Mouse (Mus musculus) midbrain, embryonic 13.5 days (tissue): Measurements from ENCODE around the gene Il17rb. TPM values are rescaled to one million over a fixed set of nuclear protein-coding genes. Genes with fewer than 3 reads are reported as not detected.

Experiments
- ATAC-seq: fragments of 200-750 bp; cut with Nextera tagmentation; 2 replicates; pipeline ENCODE4 v1.8.0; 2017; ENCODE audit warnings: mild to moderate bottlenecking, moderate TSS enrichment, moderate library complexity
- H3K27ac ChIP-seq: fragments of 300-500 bp; sonication (generic); 2 replicates; pipeline ENCODE4 v1.5.1; 2015; ENCODE audit warnings: inconsistent platforms, mild to moderate bottlenecking, moderate library complexity
- H3K27me3 ChIP-seq: fragments of 300-500 bp; sonication (generic); 2 replicates; pipeline ENCODE4 v1.6.1; 2015; ENCODE audit warnings: mild to moderate bottlenecking, inconsistent platforms
- H3K36me3 ChIP-seq: fragments of 300-500 bp; sonication (generic); 2 replicates; pipeline ENCODE4 v1.6.1; 2015; ENCODE audit warnings: mild to moderate bottlenecking, inconsistent platforms
- H3K4me1 ChIP-seq: fragments of 300-500 bp; sonication (generic); replicated peaks from 2 replicates; pipeline ENCODE4 v1.6.1; 2015; ENCODE audit warnings: inconsistent platforms
- H3K4me2 ChIP-seq: fragments of 300-500 bp; sonication (generic); replicated peaks from 2 replicates; pipeline ENCODE4 v1.6.1; 2015; ENCODE audit warnings: moderate library complexity, mild to moderate bottlenecking, inconsistent platforms
- H3K4me3 ChIP-seq: fragments of 300-500 bp; sonication (generic); replicated peaks from 2 replicates; pipeline ENCODE4 v1.5.1; 2015; ENCODE audit warnings: mild to moderate bottlenecking, inconsistent platforms
- H3K9ac ChIP-seq: fragments of 300-500 bp; sonication (generic); replicated peaks from 2 replicates; pipeline ENCODE4 v1.6.1; 2015; ENCODE audit warnings: mild to moderate bottlenecking, inconsistent platforms
- H3K9me3 ChIP-seq: fragments of 300-500 bp; sonication (generic); 2 replicates; pipeline ENCODE4 v1.6.1; 2016; ENCODE audit warnings: mild to moderate bottlenecking, inconsistent platforms
- WGBS: fragments of 180-500 bp; shearing (Covaris S2); methylation state at CpG from one replicate; pipeline ENCODE4 v1.1.7; 2015; 5-methylcytosine and 5-hydroxymethylcytosine counted together
- polyA plus RNA-seq: library from polyadenylated mRNA; unstranded; fragments of >200 nt; fragmentation: Nextera tagmentation; extraction: Ambion mirVana; gene quantifications from 2 replicates; pipeline ENCODE4 v1.2.1, GENCODE M21; 2015

Gene Il17rb
- polyA plus RNA-seq, result 0.80 and 1.1 TPM in 2 replicates

DNA sequence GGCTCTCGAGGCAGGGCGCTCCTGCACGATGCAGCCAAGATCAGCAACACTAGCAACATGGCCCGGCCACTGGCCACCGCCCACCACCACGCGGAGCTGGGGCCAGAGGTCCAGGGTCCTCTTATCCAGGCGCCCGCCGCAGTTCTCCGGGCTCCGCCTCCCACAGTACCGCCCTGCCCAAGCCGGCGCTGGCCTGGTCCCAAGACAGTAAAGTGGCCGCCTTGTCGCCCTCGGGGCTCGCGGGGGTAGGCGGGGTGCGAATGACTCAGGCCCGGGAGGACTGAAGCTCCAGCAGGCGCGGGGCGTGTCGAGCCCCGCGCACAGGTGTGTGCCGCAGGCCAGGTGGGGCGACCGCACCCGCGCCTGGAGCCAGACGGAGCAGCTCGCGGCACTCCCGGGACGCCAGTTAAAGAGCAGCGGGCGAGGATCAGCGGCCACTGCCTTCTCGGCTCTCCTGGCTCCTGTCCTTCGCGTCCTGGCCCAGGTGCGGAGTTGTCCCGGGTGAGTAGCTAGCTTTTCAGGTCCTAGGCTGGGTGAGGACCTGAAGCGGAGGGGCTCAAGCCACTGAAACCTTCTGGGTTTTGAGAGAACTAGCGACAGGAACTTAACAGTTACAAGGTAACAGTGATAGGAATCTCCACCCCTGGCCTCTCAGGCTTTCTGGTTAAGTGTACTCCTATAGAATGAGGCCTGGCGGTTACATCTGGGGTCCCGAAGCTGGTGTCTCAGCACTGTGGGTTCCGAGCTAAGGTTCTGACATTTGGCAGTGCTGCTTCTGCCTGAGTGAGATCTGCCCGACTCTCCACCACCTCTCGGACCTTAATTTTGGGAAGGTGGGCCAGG lies at the start of gene Il17rb, which contains the start of gene Chdh:
TSS of gene Il17rb (minus strand) at position 164 of the 843 bp plus-strand sequence.
TSS of gene Chdh (plus strand) at position 291 of the 843 bp plus-strand sequence.
- Histone ChIP-seq H3K4me2 (peak within 1 kb of the TSS; percentile 84), H3K27me3 (peaks cover 28% of the 10 kb centered on the region), H3K4me1 (peaks cover 9% of the 10 kb centered on the region), H3K36me3 (no peaks in the 10 kb centered on the region), H3K27ac (no peak within 1 kb of the TSS), H3K4me3 (peak within 1 kb of the TSS; percentile 43), H3K9ac (peak within 1 kb of the TSS; percentile 50), H3K9me3 (no peaks in the 10 kb centered on the region)
- 9% methylated on average over 54 of the region's 54 CpGs for WGBS
- ATAC-seq, result peak; percentile 58

DNA sequence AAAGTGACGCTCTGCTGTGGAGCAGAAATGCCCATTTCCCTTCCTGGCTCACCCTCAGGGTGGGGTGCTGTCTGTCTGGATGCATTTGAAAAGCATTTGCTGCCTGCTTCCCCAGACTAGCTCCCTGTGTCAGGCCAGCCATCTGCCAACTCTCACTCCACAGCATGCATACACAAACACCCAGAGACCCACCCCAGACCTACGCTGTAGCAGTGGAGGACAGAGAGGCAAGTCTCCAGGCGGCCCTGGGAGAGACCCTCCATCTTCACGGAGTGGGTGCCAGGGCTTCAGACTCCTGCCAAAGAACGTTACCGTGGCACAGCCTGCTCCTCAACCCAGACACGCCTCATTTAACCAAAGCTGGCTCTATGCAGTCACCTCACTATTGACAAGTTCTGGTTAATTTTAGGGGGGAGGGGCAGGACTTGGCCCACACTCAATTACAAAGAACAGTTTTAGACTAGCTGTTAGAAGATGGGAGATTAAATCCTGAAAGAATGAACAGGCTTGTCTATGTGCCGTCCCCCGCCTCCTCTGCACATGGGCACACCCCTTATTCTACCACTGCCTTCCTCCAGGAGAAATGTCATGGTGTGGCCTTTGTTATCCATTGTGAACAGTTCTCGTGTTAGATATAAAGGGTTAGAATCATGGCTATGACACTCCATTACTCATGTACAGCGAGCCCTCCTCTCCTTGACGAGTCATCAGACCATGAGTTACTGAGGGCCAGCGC lies 47.5 kb upstream of the Il17rb start:
- no peak overlapping the region for H3K9ac ChIP-seq
- WGBS, result 49% methylated on average over 13 of the region's 13 CpGs

DNA sequence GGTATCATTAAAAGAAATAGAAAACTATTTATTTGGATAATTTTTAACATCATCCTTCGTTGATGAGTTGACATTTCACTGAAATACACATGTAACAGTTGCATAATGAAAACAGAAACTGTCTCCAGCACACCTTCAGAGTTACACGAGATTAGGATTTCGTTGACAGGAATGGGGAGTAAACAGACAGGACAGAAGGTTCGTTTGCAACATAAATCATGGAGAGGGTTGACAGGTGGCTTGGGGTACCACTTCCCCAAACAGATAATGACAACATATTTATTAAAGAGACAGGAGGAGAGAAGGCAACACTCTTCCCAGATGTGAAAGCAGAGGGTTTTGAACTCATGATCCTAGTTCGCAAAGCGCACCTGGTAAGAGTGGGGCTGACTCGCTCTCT lies 46.2 kb upstream of the Il17rb start:
- ATAC-seq, result no peak
- Histone ChIP-seq H3K27me3 (no peaks in the 10 kb centered on the region), H3K4me2 (no peak overlapping the region), H3K36me3 (0 out of 2 replicates have a peak, but pooled peaks cover 4% of the 10 kb centered on the region), H3K4me3 (no peak overlapping the region), H3K4me1 (peaks cover 7% of the 10 kb centered on the region), H3K9me3 (no peaks in the 10 kb centered on the region), H3K27ac (no peak overlapping the region), H3K9ac (no peak overlapping the region)
- WGBS, result 85% methylated on average over 7 of the region's 7 CpGs

More for the DNA sequence above, 47.5 kb upstream of the Il17rb start:
- Histone ChIP-seq H3K4me2 (no peak overlapping the region), H3K27ac (0 out of 2 replicates have a peak overlapping the region, but pooled peaks have one; percentile 11), H3K36me3 (0 out of 2 replicates have a peak, but pooled peaks cover 4% of the 10 kb centered on the region), H3K27me3 (no peaks in the 10 kb centered on the region), H3K4me3 (no peak overlapping the region), H3K9me3 (no peaks in the 10 kb centered on the region), H3K4me1 (peaks cover 7% of the 10 kb centered on the region)
- ATAC-seq, result peak; percentile 88

DNA sequence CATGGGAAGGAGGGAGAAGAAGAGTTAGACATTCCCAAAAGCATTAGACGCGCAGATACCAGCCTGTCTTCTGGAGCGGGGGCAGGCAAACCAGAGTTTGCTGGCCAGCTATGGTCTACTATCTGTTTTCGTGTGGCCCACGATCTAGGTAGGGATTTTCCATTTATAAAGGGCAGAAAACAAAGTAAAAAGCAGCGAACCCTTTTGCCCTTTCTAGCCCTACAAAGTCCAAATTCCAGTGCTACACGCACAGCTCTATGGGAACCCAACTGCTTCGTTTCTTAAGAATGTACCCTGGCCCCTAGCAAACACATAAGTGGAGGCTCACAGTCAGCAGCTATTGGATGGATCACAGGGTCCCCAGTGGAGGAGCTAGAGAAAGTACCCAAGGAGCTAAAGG lies 41.6 kb upstream of the Il17rb start:
- H3K9ac ChIP-seq, result no peak overlapping the region
- no peak for ATAC-seq
- no peaks in the 10 kb centered on the region for H3K4me1 ChIP-seq
- no peaks in the 10 kb centered on the region for H3K27me3 ChIP-seq
- no peak overlapping the region for H3K4me3 ChIP-seq
- WGBS, result 84% methylated on average over 8 of the region's 8 CpGs
- H3K4me2 ChIP-seq, result no peak overlapping the region
- H3K27ac ChIP-seq, result no peak overlapping the region
- no peaks in the 10 kb centered on the region for H3K9me3 ChIP-seq
- H3K36me3 ChIP-seq, result 0 out of 2 replicates have a peak, but pooled peaks cover 4% of the 10 kb centered on the region

DNA sequence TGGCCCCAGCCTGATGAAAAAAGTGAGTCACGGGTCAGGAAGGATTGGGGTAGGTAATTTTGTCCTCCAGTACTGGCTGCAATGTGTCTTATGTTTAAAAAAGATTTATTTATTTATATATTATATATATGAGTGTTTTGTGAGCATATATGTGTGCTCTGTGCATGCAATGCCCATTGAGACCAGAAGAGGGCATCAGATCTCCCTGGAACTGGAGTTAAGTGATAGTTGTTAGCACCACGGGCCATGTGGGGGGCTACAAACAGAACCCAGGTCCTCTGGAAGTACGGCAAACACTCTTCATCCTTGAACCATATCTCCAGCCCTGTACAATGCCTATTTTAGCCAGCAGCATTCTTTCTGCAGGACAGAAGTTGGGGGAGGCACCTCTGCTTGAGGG lies 39.4 kb upstream of the Il17rb start:
- no peak overlapping the region for H3K9ac ChIP-seq
- no peaks in the 10 kb centered on the region for H3K9me3 ChIP-seq
- no peak overlapping the region for H3K4me2 ChIP-seq
- H3K27ac ChIP-seq, result no peak overlapping the region
- no peaks in the 10 kb centered on the region for H3K4me1 ChIP-seq
- no peaks in the 10 kb centered on the region for H3K27me3 ChIP-seq
- ATAC-seq, result no peak
- WGBS, result 89% methylated on average over 3 of the region's 3 CpGs
- no peak overlapping the region for H3K4me3 ChIP-seq
- H3K36me3 ChIP-seq, result 0 out of 2 replicates have a peak, but pooled peaks cover 4% of the 10 kb centered on the region

DNA sequence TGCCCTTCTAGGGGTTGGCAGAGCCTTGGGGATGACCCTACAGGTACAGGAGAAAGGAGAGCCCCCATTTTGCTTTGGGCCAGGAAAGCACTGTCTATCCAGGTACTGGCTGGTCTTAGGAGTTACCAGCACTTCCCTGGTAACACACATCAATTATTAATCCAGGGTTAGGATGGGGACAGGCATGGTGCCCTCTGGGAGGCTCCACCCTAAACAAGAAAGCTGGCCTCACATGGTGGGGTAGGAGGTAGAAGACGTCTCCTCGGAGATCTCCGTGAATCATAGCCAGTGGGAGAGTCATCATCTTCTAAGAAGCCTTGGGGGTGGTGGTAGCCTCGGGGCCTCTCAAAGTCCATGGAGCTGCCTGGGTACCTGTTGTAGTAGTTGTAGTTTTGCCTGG lies 38.3 kb upstream of the Il17rb start:
- Histone ChIP-seq H3K4me2 (no peak overlapping the region), H3K9ac (no peak overlapping the region), H3K36me3 (0 out of 2 replicates have a peak, but pooled peaks cover 6% of the 10 kb centered on the region), H3K4me1 (no peaks in the 10 kb centered on the region), H3K4me3 (no peak overlapping the region), H3K27ac (no peak overlapping the region), H3K9me3 (no peaks in the 10 kb centered on the region), H3K27me3 (no peaks in the 10 kb centered on the region)
- no peak for ATAC-seq
- WGBS, result 88% methylated on average over 4 of the region's 4 CpGs

DNA sequence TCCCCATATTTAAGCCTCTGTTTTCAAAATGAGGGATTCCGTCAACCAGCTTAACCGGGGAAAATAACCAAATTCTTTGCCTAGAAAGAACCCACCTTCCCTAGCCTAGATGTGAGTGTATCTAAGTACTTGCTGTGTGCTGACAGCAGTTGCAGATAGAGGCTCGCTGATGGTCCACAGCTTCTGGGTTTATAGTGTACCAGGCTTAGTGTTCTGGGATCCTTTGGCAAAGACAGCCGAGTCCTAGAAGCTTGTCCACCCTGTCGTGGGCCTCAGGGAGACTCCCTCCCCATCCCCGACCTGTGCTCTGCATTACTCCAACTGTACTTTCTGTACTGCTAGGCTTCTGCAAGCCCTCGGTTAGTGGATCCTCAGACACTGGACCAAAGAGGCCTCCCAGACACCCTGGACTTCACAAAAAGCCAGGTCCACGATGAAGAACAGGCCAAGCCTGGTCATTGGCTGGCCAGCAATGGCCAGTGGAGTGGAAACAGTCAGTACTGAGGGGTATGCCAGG lies 37.1 kb upstream of the Il17rb start:
- Histone ChIP-seq H3K27me3 (no peaks in the 10 kb centered on the region), H3K27ac (no peak overlapping the region), H3K9ac (no peak overlapping the region), H3K4me3 (no peak overlapping the region), H3K4me1 (no peaks in the 10 kb centered on the region), H3K4me2 (no peak overlapping the region), H3K9me3 (no peaks in the 10 kb centered on the region), H3K36me3 (0 out of 2 replicates have a peak, but pooled peaks cover 12% of the 10 kb centered on the region)
- 86% methylated on average over 8 of the region's 8 CpGs for WGBS
- no peak for ATAC-seq

DNA sequence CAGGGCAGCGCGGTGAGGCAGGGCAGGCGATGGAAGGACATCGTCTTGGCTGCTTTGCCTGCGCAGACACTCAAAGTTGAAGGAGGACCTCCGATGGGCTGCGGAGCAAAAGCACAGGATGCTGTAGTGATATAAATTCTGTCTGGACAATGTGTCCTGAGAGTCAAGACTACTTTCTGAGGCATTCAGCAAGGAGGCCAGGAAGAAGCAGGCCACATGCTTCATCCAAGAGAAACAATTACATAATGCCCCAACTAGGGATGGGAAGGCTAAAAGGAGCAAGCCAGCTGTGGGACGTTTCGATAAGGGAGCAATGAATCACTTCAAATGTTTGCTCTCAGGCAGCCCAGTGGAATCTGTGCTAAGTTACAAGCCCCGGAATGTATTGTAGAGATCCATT lies 36.5 kb upstream of the Il17rb start:
- Histone ChIP-seq H3K9me3 (no peaks in the 10 kb centered on the region), H3K36me3 (0 out of 2 replicates have a peak, but pooled peaks cover 12% of the 10 kb centered on the region), H3K4me3 (no peak overlapping the region), H3K4me1 (no peaks in the 10 kb centered on the region), H3K27me3 (no peaks in the 10 kb centered on the region), H3K9ac (no peak overlapping the region), H3K27ac (no peak overlapping the region), H3K4me2 (no peak overlapping the region)
- WGBS, result 89% methylated on average over 10 of the region's 10 CpGs
- ATAC-seq, result no peak

DNA sequence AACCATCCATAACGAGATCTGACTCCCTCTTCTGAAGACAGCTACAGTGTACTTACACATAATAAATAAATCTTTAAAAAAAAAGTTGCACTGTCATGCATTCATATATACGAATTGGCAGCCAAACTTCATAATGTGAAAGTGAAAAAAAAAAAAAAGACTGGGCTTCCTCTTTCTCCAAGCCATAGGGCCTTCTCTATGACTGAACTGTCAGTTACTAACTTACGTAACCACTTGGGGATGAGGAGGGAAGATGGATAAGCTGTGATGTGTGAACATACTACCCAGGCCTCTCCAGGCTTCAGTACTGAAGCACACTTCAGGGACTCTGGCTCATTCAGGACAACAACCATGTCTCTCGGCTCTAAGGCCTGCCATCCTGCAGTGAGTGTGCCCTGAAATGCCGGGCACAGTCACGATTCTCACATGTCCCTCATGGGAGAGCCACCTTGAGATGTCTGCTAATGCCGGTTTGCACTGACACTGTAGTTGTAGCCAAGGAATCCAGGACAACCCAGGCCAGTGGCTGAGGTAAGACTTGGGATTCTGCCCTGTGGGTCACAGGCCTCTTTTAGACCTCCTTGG lies 34.8 kb upstream of the Il17rb start:
- Histone ChIP-seq H3K9ac (no peak overlapping the region), H3K27ac (no peak overlapping the region), H3K36me3 (0 out of 2 replicates have a peak, but pooled peaks cover 12% of the 10 kb centered on the region), H3K4me3 (no peak overlapping the region), H3K4me1 (no peaks in the 10 kb centered on the region), H3K27me3 (no peaks in the 10 kb centered on the region), H3K9me3 (no peaks in the 10 kb centered on the region), H3K4me2 (no peak overlapping the region)
- WGBS, result 88% methylated on average over 7 of the region's 7 CpGs
- no peak for ATAC-seq

DNA sequence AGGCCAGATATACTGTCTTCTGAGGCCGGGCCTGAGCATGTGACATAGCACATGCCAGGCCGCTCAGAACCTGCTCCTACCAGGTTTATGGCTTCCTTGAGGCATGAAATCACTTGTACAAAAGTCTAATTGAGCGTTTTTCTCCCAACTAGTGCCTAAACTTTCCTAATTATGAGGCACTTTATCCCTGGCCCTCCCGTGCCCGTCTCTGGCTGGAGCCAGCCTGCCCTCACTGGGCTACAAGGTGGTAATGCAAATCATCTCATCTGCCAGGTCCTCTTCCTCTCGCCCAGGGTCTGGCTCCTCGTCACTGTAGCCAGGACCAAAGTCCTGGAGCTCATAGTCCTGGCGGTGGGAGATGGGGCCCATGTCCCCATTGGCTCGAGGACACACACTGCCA lies 33.1 kb upstream of the Il17rb start:
- Histone ChIP-seq H3K9ac (no peak overlapping the region), H3K27ac (no peak overlapping the region), H3K36me3 (0 out of 2 replicates have a peak, but pooled peaks cover 12% of the 10 kb centered on the region), H3K9me3 (no peaks in the 10 kb centered on the region), H3K4me1 (no peaks in the 10 kb centered on the region), H3K4me2 (no peak overlapping the region), H3K27me3 (no peaks in the 10 kb centered on the region), H3K4me3 (no peak overlapping the region)
- ATAC-seq, result no peak
- 86% methylated on average over 9 of the region's 9 CpGs for WGBS

DNA sequence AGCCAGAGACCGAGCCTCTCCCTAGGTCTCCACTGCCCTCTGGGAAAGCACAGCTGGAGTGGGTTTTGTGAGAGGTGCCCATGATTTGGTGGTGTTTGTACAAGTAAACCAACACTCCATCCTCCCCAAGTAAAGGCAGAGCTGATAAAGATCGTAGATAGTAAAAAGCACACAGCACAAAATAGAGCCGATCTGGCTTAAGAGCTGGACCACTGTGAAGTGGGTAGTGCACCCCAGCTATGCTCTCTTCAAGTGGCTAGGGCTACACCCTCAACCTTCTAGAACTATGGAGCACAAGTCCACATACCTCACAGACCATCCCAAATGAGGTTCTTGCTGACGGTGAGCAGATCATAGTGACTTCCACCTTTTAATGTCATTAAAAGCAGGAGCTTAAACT lies 30.7 kb upstream of the Il17rb start:
- Histone ChIP-seq H3K36me3 (0 out of 2 replicates have a peak, but pooled peaks cover 12% of the 10 kb centered on the region), H3K4me1 (no peaks in the 10 kb centered on the region), H3K9ac (no peak overlapping the region), H3K27ac (no peak overlapping the region), H3K4me2 (no peak overlapping the region), H3K27me3 (no peaks in the 10 kb centered on the region), H3K9me3 (no peaks in the 10 kb centered on the region), H3K4me3 (no peak overlapping the region)
- 73% methylated on average over 4 of the region's 4 CpGs for WGBS
- no peak for ATAC-seq
